Mouse (Mus musculus) liver, adult 2 months (tissue): ENCODE measurements around the gene Crhr1.

Experiments used
- CTCF ChIP-seq: fragments of 200-500 bp; IDR thresholded peaks from 2 replicates; pipeline ENCODE4 v1.5.1; 2011; ENCODE audit warnings: low read depth, low read length, control low read depth
- POLR2A ChIP-seq: fragments of 200-500 bp; IDR thresholded peaks from 2 replicates; pipeline ENCODE4 v1.6.1; 2011; ENCODE audit warnings: low read length, control low read depth; ENCODE audit not compliant: insufficient read depth; ENCODE audit errors: extremely low read depth

- TF ChIP-seq POLR2A (no peak), CTCF (no peak)
Observed at GRCm38 (mm10) chr11:104209041-104209440, 76.4 kb downstream of the Crhr1 start.
